Mouse (Mus musculus): Measurements from ENCODE around the gene Atp6ap1. TPM values are rescaled to one million over a fixed set of nuclear protein-coding genes. Genes with fewer than 3 reads are reported as not detected.

Atp6ap1 gene
- polyA plus RNA-seq, 1 experiment from 2014 or later = 94.8 TPM

DNA sequence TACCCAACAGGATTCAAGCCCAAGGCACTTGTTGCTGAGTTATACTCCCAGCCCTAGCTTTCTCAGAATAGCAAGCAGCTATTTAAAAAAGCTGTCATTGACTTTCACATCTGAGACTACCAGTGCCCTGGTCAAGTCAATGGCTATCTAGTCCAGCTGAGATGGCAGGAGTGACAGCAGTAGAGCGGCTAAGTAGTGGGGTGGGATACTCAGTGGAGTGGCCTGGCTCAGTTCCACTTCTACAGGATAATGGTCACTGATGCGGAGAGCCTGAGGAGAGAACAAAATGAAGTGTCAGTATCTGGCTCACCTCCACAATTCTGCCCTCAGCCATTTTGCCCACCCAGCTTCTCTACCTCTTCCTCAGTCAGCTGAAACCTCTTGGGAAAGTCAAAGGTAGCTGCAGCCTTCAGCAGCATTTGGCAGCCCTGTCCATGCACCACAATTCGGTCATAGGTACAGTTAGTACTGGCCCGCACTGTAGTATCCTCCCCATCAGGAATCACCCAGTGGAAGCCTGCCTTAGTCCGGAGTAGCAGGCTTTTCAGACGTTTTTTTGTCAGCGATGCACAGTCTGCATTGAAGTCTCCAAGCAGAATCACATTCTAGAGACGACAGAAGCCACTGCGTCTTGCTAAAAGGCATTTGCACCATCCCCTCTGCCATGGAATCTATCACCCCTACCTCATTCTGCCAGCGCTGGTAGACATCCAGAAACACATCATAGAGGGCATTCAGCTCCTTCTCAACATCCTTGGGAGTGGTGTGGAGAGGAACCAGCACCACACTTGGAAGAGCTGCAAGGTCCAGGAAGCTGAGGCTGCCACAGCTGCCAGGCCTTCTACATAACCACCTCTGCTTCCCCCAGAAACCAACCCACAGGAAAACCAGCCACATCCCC is 23.2 kb upstream of the Atp6ap1 start:
- peak overlapping the region; percentile 53; the same call in 1 of the 2 replicates for H3K27ac ChIP-seq
- H3K9ac ChIP-seq (replicated peaks) = no peak overlapping the region
- H3K9me3 ChIP-seq = no peaks in the 10 kb centered on the region
- no peak overlapping the region for H3K4me3 ChIP-seq (replicated peaks)
- WGBS = 29% methylated on average over 10 of the region's 10 CpGs
- 0 out of 2 replicates have a peak, but pooled peaks cover 3% of the 10 kb centered on the region for H3K4me1 ChIP-seq (replicated peaks)
- no peak overlapping the region for H3K4me2 ChIP-seq
- H3K27me3 ChIP-seq = no peaks in the 10 kb centered on the region
- no peak for ATAC-seq (ENCODE audit: insufficient number of reproducible peaks, insufficient read depth, low FRiP score, low TSS enrichment, low read depth)
- peaks cover 11% of the 10 kb centered on the region for H3K36me3 ChIP-seq

- no peak for ATAC-seq (ENCODE audit: insufficient number of reproducible peaks, insufficient read depth, low FRiP score, low TSS enrichment, low read depth)
These were observed 19.0 kb upstream of the Atp6ap1 start for GRCm38 (mm10) chrX:74277916-74278315.

DNA sequence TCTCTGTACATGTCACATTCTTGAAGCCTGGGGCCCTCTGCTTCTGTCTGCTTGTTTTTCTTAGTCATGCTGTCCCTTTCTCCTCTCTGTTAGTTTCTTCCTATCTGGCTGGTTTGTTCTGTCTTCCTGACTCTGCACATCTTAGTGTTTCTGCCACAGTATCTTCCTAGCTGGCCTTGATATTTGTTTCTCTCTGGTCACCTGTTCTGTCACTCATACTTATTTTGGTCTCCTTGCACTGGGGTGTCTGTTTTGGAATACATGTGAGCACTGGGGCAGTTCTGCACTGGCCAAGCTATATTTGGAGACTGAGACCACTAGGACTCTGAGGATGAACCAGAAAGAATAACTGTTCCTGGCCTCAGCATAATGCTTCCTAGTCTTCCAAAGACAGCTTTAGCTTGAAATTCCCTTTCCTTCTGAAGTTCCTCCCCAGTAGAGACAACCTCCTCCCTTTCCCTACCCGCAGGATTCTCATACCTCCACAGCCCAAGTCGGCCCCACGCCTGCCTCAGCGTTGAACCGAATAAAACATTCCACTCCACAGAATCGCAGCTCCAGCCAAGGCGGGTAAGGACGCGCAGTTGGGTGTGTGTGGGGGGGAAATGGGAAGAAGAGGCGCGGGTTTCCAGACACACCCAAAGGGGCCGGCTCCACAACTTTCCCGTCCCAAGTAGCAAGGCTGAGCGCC is 15.7 kb upstream of the Atp6ap1 start:
- no peak for ATAC-seq (ENCODE audit: insufficient number of reproducible peaks, insufficient read depth, low FRiP score, low TSS enrichment, low read depth)
- Histone ChIP-seq H3K9me3 (no peaks in the 10 kb centered on the region), H3K27ac (peak overlapping the region; percentile 84), H3K27me3 (peaks cover 17% of the 10 kb centered on the region), H3K9ac (replicated peaks) (peak overlapping the region; percentile 55), H3K4me2 (peak overlapping the region; percentile 69), H3K4me3 (replicated peaks) (peak overlapping the region; percentile 60), H3K4me1 (replicated peaks) (peaks cover 10% of the 10 kb centered on the region; the same call in 1 of the 2 replicates), H3K36me3 (no peaks in the 10 kb centered on the region)
- WGBS = 24% methylated on average over 14 of the region's 14 CpGs

More at GRCm38 (mm10) chrX:74277916-74278315, 19.0 kb upstream of the Atp6ap1 start:
- peaks cover 4% of the 10 kb centered on the region; the same call in 1 of the 2 replicates for H3K36me3 ChIP-seq
- H3K9ac ChIP-seq (replicated peaks) = no peak overlapping the region
- H3K4me1 ChIP-seq (replicated peaks) = 0 out of 2 replicates have a peak, but pooled peaks cover 3% of the 10 kb centered on the region
- no peak overlapping the region for H3K4me3 ChIP-seq (replicated peaks)
- peaks cover 16% of the 10 kb centered on the region for H3K27me3 ChIP-seq
- 72% methylated on average over 8 of the region's 8 CpGs for WGBS
- H3K9me3 ChIP-seq = no peaks in the 10 kb centered on the region
- no peak overlapping the region for H3K27ac ChIP-seq
- H3K4me2 ChIP-seq = no peak overlapping the region

DNA sequence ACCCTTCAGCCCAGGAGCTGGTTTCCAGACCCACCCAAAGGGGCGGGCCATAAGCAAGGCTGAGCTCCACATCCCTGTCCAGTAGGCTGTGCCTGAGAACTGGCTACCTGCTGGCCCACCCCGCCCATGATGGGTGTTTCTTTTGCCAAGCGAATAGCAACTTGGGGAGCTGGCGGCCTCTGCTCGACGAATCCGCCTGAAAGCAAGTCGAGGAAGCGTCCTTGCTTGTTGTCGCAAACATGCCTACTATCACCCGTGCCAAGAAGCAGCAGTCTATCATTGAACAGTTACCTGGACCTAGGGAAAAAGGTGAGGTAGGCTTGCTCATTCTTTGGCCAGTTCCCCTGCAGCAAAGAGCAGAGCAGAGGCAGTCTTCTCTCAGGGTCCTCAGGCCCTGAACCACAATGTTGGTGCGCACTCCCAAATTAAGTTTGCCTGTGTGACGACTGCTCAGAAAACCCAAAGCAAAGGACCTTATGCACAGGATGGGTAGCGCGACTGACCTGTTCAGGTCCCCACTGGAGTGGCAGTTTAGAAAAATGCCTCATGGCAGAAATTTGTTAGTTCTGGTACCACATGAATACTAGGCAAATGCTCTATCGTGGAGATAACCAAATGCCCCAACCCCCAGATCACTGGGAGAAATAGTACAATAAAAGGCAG is 15.0 kb upstream of the Atp6ap1 start, which contains the start of the genes Taz and Dnase1l1:
Taz (plus strand) TSS at position 181 of the 663 bp plus-strand sequence.
Dnase1l1 (minus strand) TSS at position 606 of the 663 bp plus-strand sequence.
- Histone ChIP-seq H3K27me3 (peaks cover 17% of the 10 kb centered on the region), H3K4me3 (replicated peaks) (peak within 1 kb of the TSS; percentile 60), H3K9me3 (no peaks in the 10 kb centered on the region), H3K9ac (replicated peaks) (peak within 1 kb of the TSS; percentile 73), H3K36me3 (no peaks in the 10 kb centered on the region), H3K4me2 (peak within 1 kb of the TSS; percentile 69), H3K27ac (peak within 1 kb of the TSS; percentile 84), H3K4me1 (replicated peaks) (peaks cover 10% of the 10 kb centered on the region; the same call in 1 of the 2 replicates)
- 14% methylated on average over 16 of the region's 16 CpGs for WGBS
- peak; percentile 92 for ATAC-seq (ENCODE audit: insufficient number of reproducible peaks, insufficient read depth, low FRiP score, low TSS enrichment, low read depth)

DNA sequence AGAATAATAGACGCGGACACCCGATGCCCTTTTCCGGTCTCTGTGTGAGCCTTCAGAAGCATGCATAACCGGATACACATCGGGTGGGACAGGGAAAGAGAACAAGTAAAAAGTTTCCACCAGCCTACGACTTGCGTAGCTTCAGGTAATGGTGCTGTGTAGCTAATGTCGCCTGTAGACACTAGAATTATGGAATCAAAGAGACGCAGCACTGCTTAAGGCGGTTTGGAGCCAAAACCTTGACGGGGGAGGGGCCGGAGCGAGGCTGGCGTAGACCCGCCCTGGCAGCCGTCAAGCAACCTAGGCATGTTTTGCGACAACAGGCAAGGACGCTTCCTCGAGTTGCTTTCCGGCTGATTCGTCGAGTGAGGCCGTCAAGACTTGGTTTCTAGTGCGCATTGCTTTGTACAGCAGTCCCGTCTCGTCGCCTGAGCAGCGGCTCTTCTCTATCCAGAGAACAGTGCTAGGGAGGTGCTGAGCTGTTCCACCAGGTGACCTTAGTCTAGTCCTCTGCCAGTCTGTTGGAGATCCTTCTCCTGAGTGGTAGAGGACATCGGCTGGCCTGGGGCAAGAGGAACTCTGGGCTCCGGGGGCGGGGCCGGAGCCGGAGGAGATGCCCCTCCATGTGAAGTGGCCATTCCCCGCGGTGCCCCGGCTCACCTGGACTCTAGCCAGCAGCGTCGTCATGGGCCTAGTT is 14.4 kb upstream of the Atp6ap1 start:
- H3K27ac ChIP-seq = peak overlapping the region; percentile 84
- 19% methylated on average over 39 of the region's 39 CpGs for WGBS
- H3K4me2 ChIP-seq = peak overlapping the region; percentile 69
- H3K9ac ChIP-seq (replicated peaks) = peak overlapping the region; percentile 73
- H3K4me1 ChIP-seq (replicated peaks) = peaks cover 10% of the 10 kb centered on the region; the same call in 1 of the 2 replicates
- peaks cover 17% of the 10 kb centered on the region for H3K27me3 ChIP-seq
- peak overlapping the region; percentile 60 for H3K4me3 ChIP-seq (replicated peaks)
- ATAC-seq (ENCODE audit: insufficient number of reproducible peaks, insufficient read depth, low FRiP score, low TSS enrichment, low read depth) = peak; percentile 63
- no peaks in the 10 kb centered on the region for H3K36me3 ChIP-seq
- no peaks in the 10 kb centered on the region for H3K9me3 ChIP-seq

DNA sequence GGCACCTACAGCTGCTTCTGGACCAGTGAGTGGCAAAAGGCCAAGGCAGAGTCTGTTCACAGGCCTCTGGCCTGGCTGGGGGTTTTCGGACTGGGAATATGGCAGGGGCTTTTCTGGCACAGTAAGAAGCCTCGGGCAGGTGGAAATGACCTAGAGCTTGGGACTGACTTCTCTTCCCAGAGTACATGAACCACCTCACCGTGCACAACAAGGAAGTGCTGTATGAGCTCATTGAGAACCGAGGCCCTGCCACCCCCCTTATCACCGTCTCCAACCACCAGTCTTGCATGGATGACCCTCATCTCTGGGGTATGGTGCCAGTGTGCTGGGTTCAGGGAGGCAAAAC is 13.8 kb upstream of the Atp6ap1 start:
- peak overlapping the region; percentile 84; the same call in 1 of the 2 replicates for H3K27ac ChIP-seq
- peak overlapping the region; percentile 69 for H3K4me2 ChIP-seq
- H3K4me3 ChIP-seq (replicated peaks) = peak overlapping the region; percentile 60
- 32% methylated on average over 5 of the region's 5 CpGs for WGBS
- H3K27me3 ChIP-seq = peaks cover 17% of the 10 kb centered on the region
- peak overlapping the region; percentile 73 for H3K9ac ChIP-seq (replicated peaks)
- ATAC-seq (ENCODE audit: insufficient number of reproducible peaks, insufficient read depth, low FRiP score, low TSS enrichment, low read depth) = peak; percentile 7; the same call in 1 of the 2 replicates
- H3K4me1 ChIP-seq (replicated peaks) = peaks cover 10% of the 10 kb centered on the region; the same call in 1 of the 2 replicates
- no peaks in the 10 kb centered on the region for H3K9me3 ChIP-seq
- H3K36me3 ChIP-seq = 0 out of 2 replicates have a peak, but pooled peaks cover under 1% of the 10 kb centered on the region

DNA sequence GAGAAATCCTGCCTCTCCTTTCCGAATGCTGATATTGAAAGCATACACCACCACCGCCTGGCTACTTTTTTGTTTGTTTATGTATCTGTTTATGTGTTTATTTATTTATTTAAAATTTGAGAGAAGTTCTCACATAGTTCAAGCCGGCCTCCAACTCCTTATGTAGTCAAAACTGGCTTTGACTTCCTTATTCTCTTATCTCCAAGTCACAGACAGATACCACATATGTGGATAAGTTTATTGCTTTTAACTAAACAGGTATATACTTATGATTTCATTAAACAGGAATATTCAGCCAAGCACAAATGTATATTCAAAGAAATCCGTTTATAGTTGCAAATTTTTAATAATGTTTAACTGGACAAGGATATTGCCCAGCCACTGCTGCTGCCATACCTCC is 3.5 kb upstream of the Atp6ap1 start:
- Histone ChIP-seq H3K9ac (replicated peaks) (no peak overlapping the region), H3K9me3 (no peaks in the 10 kb centered on the region)
- 77% methylated on average over 4 of the region's 4 CpGs for WGBS

DNA sequence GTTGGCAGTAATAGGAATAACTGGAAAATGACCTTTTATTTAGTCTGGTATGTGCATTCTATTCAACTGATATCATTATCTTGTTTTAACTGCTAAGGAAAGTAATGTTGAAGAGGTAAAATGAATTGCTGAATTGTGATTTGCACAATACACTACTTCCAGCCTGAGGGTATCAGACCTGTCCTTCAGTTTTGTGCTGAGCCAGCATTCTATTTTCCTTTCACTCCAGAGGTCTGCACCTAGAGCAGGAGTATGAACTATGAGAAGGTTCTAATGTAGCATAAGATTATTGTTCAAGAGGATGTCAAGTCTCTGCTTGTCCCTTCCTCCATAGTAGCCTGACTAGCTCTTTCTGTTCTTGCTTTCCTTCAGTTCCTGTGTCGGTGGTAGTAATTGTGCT is 1.5 kb downstream of the Atp6ap1 start:
- no peaks in the 10 kb centered on the region for H3K4me1 ChIP-seq (replicated peaks)
- no peak for ATAC-seq (ENCODE audit: insufficient number of reproducible peaks, insufficient read depth, low FRiP score, low TSS enrichment, low read depth)
- H3K4me2 ChIP-seq = no peak overlapping the region
- WGBS = 100% methylated on average over 1 of the region's 1 CpGs
- H3K27ac ChIP-seq = no peak overlapping the region
- no peak overlapping the region for H3K4me3 ChIP-seq (replicated peaks)
- H3K9me3 ChIP-seq = no peaks in the 10 kb centered on the region
- no peaks in the 10 kb centered on the region; the same call in 1 of the 2 replicates for H3K27me3 ChIP-seq
- H3K9ac ChIP-seq (replicated peaks) = no peak overlapping the region
- H3K36me3 ChIP-seq = peaks cover 38% of the 10 kb centered on the region

More for the DNA sequence above, 3.5 kb upstream of the Atp6ap1 start:
- Histone ChIP-seq H3K36me3 (peaks cover 18% of the 10 kb centered on the region), H3K4me2 (no peak overlapping the region), H3K4me3 (replicated peaks) (no peak overlapping the region), H3K27ac (no peak overlapping the region), H3K4me1 (replicated peaks) (no peaks in the 10 kb centered on the region), H3K27me3 (no peaks in the 10 kb centered on the region)
- no peak for ATAC-seq (ENCODE audit: insufficient number of reproducible peaks, insufficient read depth, low FRiP score, low TSS enrichment, low read depth)

- Histone ChIP-seq H3K36me3 (peaks cover 45% of the 10 kb centered on the region), H3K27ac (no peak overlapping the region), H3K9me3 (no peaks in the 10 kb centered on the region), H3K9ac (replicated peaks) (no peak overlapping the region), H3K4me3 (replicated peaks) (no peak overlapping the region), H3K27me3 (no peaks in the 10 kb centered on the region; the same call in 1 of the 2 replicates), H3K4me1 (replicated peaks) (no peaks in the 10 kb centered on the region), H3K4me2 (no peak overlapping the region)
- 76% methylated on average over 3 of the region's 3 CpGs for WGBS
- no peak for ATAC-seq (ENCODE audit: insufficient number of reproducible peaks, insufficient read depth, low FRiP score, low TSS enrichment, low read depth)
These were observed 2.8 kb downstream of the Atp6ap1 start for GRCm38 (mm10) chrX:74299721-74300120.
